Mouse (Mus musculus): ENCODE measurements around the gene Atp5f1. TPM values are rescaled to one million over a fixed set of nuclear protein-coding genes. Genes with fewer than 3 reads are reported as not detected.

Atp5f1 gene
- total RNA-seq, 2 experiments from 2014 or later: 444 to 649 TPM

- no peak for ATAC-seq (replicated peaks; ENCODE audit: poor library complexity, severe bottlenecking)
These were observed 55.2 kb downstream of the Atp5f1 start for GRCm38 (mm10) chr3:105904721-105905120.

- ATAC-seq (replicated peaks; ENCODE audit: poor library complexity, severe bottlenecking): peak; percentile 40
These were observed 55.7 kb downstream of the Atp5f1 start for GRCm38 (mm10) chr3:105904213-105904612.

- no peak for ATAC-seq (replicated peaks; ENCODE audit: poor library complexity, severe bottlenecking)
These were observed 58.4 kb downstream of the Atp5f1 start for GRCm38 (mm10) chr3:105901468-105901867.

GRCm38 (mm10) chr3:105900716-105901115 is 59.2 kb downstream of the Atp5f1 start:
- peak; percentile 71 for ATAC-seq (replicated peaks; ENCODE audit: poor library complexity, severe bottlenecking)

GRCm38 (mm10) chr3:105900266-105900665 is 59.6 kb downstream of the Atp5f1 start:
- peak; percentile 18 for ATAC-seq (replicated peaks; ENCODE audit: poor library complexity, severe bottlenecking)

- peak; percentile 20 for ATAC-seq (replicated peaks; ENCODE audit: poor library complexity, severe bottlenecking)
These were observed 60.3 kb downstream of the Atp5f1 start for GRCm38 (mm10) chr3:105899394-105900147.

- no peak for ATAC-seq (replicated peaks; ENCODE audit: poor library complexity, severe bottlenecking)
These were observed 61.0 kb downstream of the Atp5f1 start for GRCm38 (mm10) chr3:105898861-105899260.

- peak; percentile 44 for ATAC-seq (replicated peaks; ENCODE audit: poor library complexity, severe bottlenecking)
These were observed 61.6 kb downstream of the Atp5f1 start for GRCm38 (mm10) chr3:105898325-105898724.

GRCm38 (mm10) chr3:105896811-105897210 is 63.1 kb downstream of the Atp5f1 start:
- no peak for ATAC-seq (replicated peaks; ENCODE audit: poor library complexity, severe bottlenecking)

GRCm38 (mm10) chr3:105894601-105895592 is 65.0 kb downstream of the Atp5f1 start:
- ATAC-seq (replicated peaks; ENCODE audit: poor library complexity, severe bottlenecking): peak; percentile 36

GRCm38 (mm10) chr3:105893941-105894391 is 65.9 kb downstream of the Atp5f1 start:
- ATAC-seq (replicated peaks; ENCODE audit: poor library complexity, severe bottlenecking): no peak

Other genes starting within 250 kb of the Atp5f1 start
- 93.1 and 98.0 TPM in 2 replicates for gene Rap1a, start 158.8 kb downstream of the Atp5f1 start, total RNA-seq (2014; fragmentation: Nextera tagmentation)
- 138 and 144 TPM in 2 replicates for gene Rap1a, start 158.8 kb downstream of the Atp5f1 start, total RNA-seq (2017)
- 1.4 and 1.5 TPM in 2 replicates for gene Adora3, start 89.2 kb downstream of the Atp5f1 start, total RNA-seq (2014; fragmentation: Nextera tagmentation)
- 0.26 and 1.9 TPM in 2 replicates for gene Adora3, start 89.2 kb downstream of the Atp5f1 start, total RNA-seq (2017)
- gene Tmigd3, start 89.2 kb downstream of the Atp5f1 start, total RNA-seq (2014; fragmentation: Nextera tagmentation): 0.28 TPM in 1 of 2 replicates, not detected in the other
- gene Tmigd3, start 89.2 kb downstream of the Atp5f1 start, total RNA-seq (2017): not detected in 2 replicates
- 29.2 and 45.0 TPM in 2 replicates for gene I830077J02Rik, start 27.4 kb downstream of the Atp5f1 start, total RNA-seq (2014; fragmentation: Nextera tagmentation)
- 22.2 and 22.4 TPM in 2 replicates for gene I830077J02Rik, start 27.4 kb downstream of the Atp5f1 start, total RNA-seq (2017)
- 75.6 and 98.5 TPM in 2 replicates for gene Wdr77, start 730 bp downstream of the Atp5f1 start, total RNA-seq (2014; fragmentation: Nextera tagmentation)
- gene Wdr77, start 730 bp downstream of the Atp5f1 start, total RNA-seq (2017): 35.9 and 49.0 TPM in 2 replicates
- gene Ovgp1, start 13.6 kb upstream of the Atp5f1 start, total RNA-seq (2014; fragmentation: Nextera tagmentation): 4.6 and 10.2 TPM in 2 replicates
- gene Ovgp1, start 13.6 kb upstream of the Atp5f1 start, total RNA-seq (2017): 0.78 and 0.88 TPM in 2 replicates
- not detected in 2 replicates for gene Pifo, start 54.5 kb upstream of the Atp5f1 start, total RNA-seq (2014; fragmentation: Nextera tagmentation)
- gene Pifo, start 54.5 kb upstream of the Atp5f1 start, total RNA-seq (2017): not detected in 2 replicates
- not detected in 2 replicates for gene Chil5, start 72.7 kb upstream of the Atp5f1 start, total RNA-seq (2014; fragmentation: Nextera tagmentation)
- 1.6 TPM in 1 of 2 replicates, not detected in the other for gene Chil5, start 72.7 kb upstream of the Atp5f1 start, total RNA-seq (2017)
- gene Chia1, start 153.1 kb upstream of the Atp5f1 start, total RNA-seq (2014; fragmentation: Nextera tagmentation): not detected in 2 replicates
- gene Chia1, start 153.1 kb upstream of the Atp5f1 start, total RNA-seq (2017): 0.39 TPM in 1 of 2 replicates, not detected in the other
- 0.41 and 51.7 TPM in 2 replicates for gene Chil3, start 207.5 kb upstream of the Atp5f1 start, total RNA-seq (2014; fragmentation: Nextera tagmentation)
- gene Chil3, start 207.5 kb upstream of the Atp5f1 start, total RNA-seq (2017): 63.3 and 79.3 TPM in 2 replicates

Data from granulocyte monocyte progenitor cell, adult 5-6 weeks (primary cell).